Mouse (Mus musculus) forebrain, embryonic 14.5 days (tissue): ENCODE measurements around the gene Nup155. TPM values are rescaled to one million over a fixed set of nuclear protein-coding genes. Genes with fewer than 3 reads are reported as not detected.

Source experiments
- ATAC-seq: fragments of 200-750 bp; cut with Nextera tagmentation; 2 replicates; pipeline ENCODE4 v1.8.0; 2017; ENCODE audit warnings: mild to moderate bottlenecking, moderate library complexity
- DNase-seq: peaks from one replicate; pipeline ENCODE4 v3.0.0-alpha.2; 2015; ENCODE audit warnings: low spot score
- H3K27ac ChIP-seq: fragments of 300-500 bp; sonication (generic); 2 replicates; pipeline ENCODE4 v1.5.1; 2014; ENCODE audit warnings: low read depth, mild to moderate bottlenecking, control low read depth, low read length, moderate library complexity
- H3K27me3 ChIP-seq: fragments of 300-500 bp; sonication (generic); replicated peaks from 2 replicates; pipeline ENCODE4 v1.6.1; 2014; ENCODE audit warnings: low read length, control low read depth, mixed read lengths; ENCODE audit not compliant: control insufficient read depth, insufficient read depth
- H3K36me3 ChIP-seq: fragments of 300-500 bp; sonication (generic); 2 replicates; pipeline ENCODE4 v1.6.1; 2014; ENCODE audit warnings: low read length, control low read depth; ENCODE audit not compliant: control insufficient read depth, insufficient read depth
- H3K4me1 ChIP-seq: fragments of 300-500 bp; sonication (generic); 2 replicates; pipeline ENCODE4 v1.6.1; 2014; ENCODE audit warnings: antibody characterized with exemption, low read length, control low read depth; ENCODE audit not compliant: control insufficient read depth, insufficient read depth
- H3K4me2 ChIP-seq: fragments of 300-500 bp; sonication (generic); 2 replicates; pipeline ENCODE4 v1.6.1; 2014; ENCODE audit warnings: mild to moderate bottlenecking, control low read depth, low read length
- H3K4me3 ChIP-seq: fragments of 300-500 bp; sonication (generic); 2 replicates; pipeline ENCODE4 v1.5.1; 2014; ENCODE audit warnings: low read depth, low read length, control low read depth
- H3K9ac ChIP-seq: fragments of 300-500 bp; sonication (generic); 2 replicates; pipeline ENCODE4 v1.6.1; 2014; ENCODE audit warnings: mild to moderate bottlenecking, low read length, control low read depth, moderate library complexity
- H3K9me3 ChIP-seq: fragments of 300-500 bp; sonication (generic); replicated peaks from 2 replicates; pipeline ENCODE4 v1.6.1; 2016; ENCODE audit warnings: low read length, control low read depth, mixed read lengths; ENCODE audit not compliant: control insufficient read depth
- WGBS: fragments of 180-500 bp; shearing (Covaris S2); extraction: QIAGEN DNeasy Blood & Tissue Kit; methylation state at CpG from one replicate; pipeline ENCODE4 v1.1.7; 2014; 5-methylcytosine and 5-hydroxymethylcytosine counted together
- polyA plus RNA-seq: library from polyadenylated mRNA; unstranded; fragments of >200 nt; fragmentation: Nextera tagmentation; extraction: Ambion mirVana; gene quantifications from 2 replicates; pipeline ENCODE4 v1.2.1, GENCODE M21; 2014

The Nup155 gene
- polyA plus RNA-seq, 1 experiment from 2014 or later = 11.0 TPM

- WGBS = 76% methylated on average over 1 of the region's 1 CpGs
- H3K4me1 ChIP-seq = no peaks in the 10 kb centered on the region
- H3K36me3 ChIP-seq = peaks cover 44% of the 10 kb centered on the region
- H3K27me3 ChIP-seq = no peaks in the 10 kb centered on the region
- no peak overlapping the region for H3K9ac ChIP-seq
- H3K4me3 ChIP-seq = no peak overlapping the region
- no peaks in the 10 kb centered on the region for H3K9me3 ChIP-seq
- H3K4me2 ChIP-seq = no peak overlapping the region
- DNase-seq = no peak
- no peak for ATAC-seq
- H3K27ac ChIP-seq = no peak overlapping the region
These were observed 52.8 kb downstream of the Nup155 start for GRCm38 (mm10) chr15:8161841-8162240.

GRCm38 (mm10) chr15:8168591-8169265 lies 59.7 kb downstream of the Nup155 start, which contains the start of gene Cplane1:
Gene Cplane1, plus strand, starts transcription at chr15:8169106.
- H3K4me3 ChIP-seq = peak within 1 kb of the TSS; percentile 88
- H3K27ac ChIP-seq = peak within 1 kb of the TSS; percentile 76
- H3K4me1 ChIP-seq = peaks cover 5% of the 10 kb centered on the region; the same call in 1 of the 2 replicates
- H3K9me3 ChIP-seq = no peaks in the 10 kb centered on the region
- H3K36me3 ChIP-seq = peaks cover 17% of the 10 kb centered on the region
- under 1% methylated on average over 46 of the region's 47 CpGs for WGBS
- peak within 1 kb of the TSS; percentile 52 for H3K4me2 ChIP-seq
- H3K27me3 ChIP-seq = no peaks in the 10 kb centered on the region
- peak; percentile 99 for ATAC-seq
- DNase-seq = peak; percentile 97
- peak within 1 kb of the TSS; percentile 98 for H3K9ac ChIP-seq

- peak overlapping the region; percentile 98 for H3K9ac ChIP-seq
- WGBS = under 1% methylated on average over 25 of the region's 25 CpGs
- peaks cover 5% of the 10 kb centered on the region; the same call in 1 of the 2 replicates for H3K4me1 ChIP-seq
- peak overlapping the region; percentile 76 for H3K27ac ChIP-seq
- ATAC-seq = peak; percentile 81
- H3K36me3 ChIP-seq = peaks cover 22% of the 10 kb centered on the region
- H3K9me3 ChIP-seq = no peaks in the 10 kb centered on the region
- DNase-seq = peak; percentile 71
- no peaks in the 10 kb centered on the region for H3K27me3 ChIP-seq
- peak overlapping the region; percentile 88 for H3K4me3 ChIP-seq
- peak overlapping the region; percentile 52 for H3K4me2 ChIP-seq
These were observed 60.2 kb downstream of the Nup155 start for GRCm38 (mm10) chr15:8169266-8169746.

DNA sequence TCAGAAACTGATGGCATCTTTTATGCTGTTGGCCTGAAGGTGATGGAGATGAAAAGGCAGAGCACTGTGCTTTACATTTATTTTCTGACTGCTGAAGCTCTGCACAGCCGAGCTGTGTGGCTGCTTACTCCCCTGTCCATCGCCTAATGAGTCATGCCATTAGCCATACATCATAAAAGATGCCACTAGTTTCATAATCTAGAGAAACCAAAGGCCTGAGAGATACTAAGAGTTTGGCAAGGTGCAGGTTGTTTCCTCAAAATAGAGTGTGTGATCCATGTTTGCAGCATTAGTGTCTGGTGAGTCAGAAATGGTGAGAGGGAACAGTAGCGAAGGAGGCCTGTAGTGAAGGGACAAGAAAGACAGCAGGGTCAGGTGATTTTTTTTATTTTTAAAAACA lies 80.5 kb downstream of the Nup155 start:
- H3K9ac ChIP-seq = no peak overlapping the region
- H3K9me3 ChIP-seq = no peaks in the 10 kb centered on the region
- no peak overlapping the region for H3K4me2 ChIP-seq
- no peaks in the 10 kb centered on the region for H3K27me3 ChIP-seq
- DNase-seq (no peak), ATAC-seq (no peak)
- no peak overlapping the region for H3K4me3 ChIP-seq
- WGBS = 90% methylated on average over 3 of the region's 3 CpGs
- H3K4me1 ChIP-seq = no peaks in the 10 kb centered on the region
- no peak overlapping the region for H3K27ac ChIP-seq
- H3K36me3 ChIP-seq = peaks cover 74% of the 10 kb centered on the region

DNA sequence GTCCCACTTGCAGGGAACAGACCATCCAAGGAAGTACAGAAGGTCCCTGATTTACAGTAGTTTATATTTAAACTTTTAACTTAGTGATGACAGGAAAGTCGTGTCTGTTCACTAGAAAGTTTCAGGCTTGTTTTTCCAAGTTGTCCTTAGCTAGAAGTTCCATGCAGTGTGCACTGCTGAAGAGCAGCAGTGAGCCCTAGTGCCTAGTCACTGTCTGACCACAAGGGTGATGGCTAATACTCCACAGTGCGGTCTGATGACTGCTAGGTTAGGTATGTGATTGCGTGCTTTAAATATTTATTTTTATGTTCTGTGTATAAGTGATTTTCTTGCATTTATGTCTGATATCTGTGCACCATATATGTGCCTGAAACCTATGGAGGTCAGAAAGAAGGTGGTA lies 81.4 kb downstream of the Nup155 start:
- ATAC-seq (no peak), DNase-seq (no peak)
- Histone ChIP-seq H3K4me2 (no peak overlapping the region), H3K4me3 (no peak overlapping the region), H3K9ac (no peak overlapping the region), H3K4me1 (no peaks in the 10 kb centered on the region), H3K27me3 (no peaks in the 10 kb centered on the region), H3K27ac (no peak overlapping the region), H3K36me3 (peaks cover 78% of the 10 kb centered on the region), H3K9me3 (no peaks in the 10 kb centered on the region)
- 93% methylated on average over 3 of the region's 3 CpGs for WGBS

DNA sequence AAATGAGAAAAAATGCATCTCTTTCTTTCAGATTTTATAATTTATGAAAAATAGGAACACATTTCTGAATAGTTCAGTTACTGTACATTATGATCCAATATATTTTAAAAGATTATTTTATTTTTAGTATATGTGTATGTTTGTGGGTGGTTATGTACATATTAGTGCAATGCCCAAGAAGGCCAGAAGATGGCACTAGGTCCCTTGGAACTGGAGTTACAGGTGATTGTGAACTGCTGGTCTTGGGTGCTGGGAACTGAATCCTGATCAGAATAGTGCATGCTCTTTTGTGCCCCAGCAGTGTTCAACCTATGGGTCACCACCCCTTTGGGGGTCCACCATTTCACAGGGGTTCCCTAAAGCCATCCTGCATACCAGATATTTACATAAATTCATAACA lies 91.2 kb downstream of the Nup155 start:
- DNase-seq (peak; percentile 1), ATAC-seq (no peak)
- H3K4me2 ChIP-seq = no peak overlapping the region
- H3K27me3 ChIP-seq = no peaks in the 10 kb centered on the region
- H3K9me3 ChIP-seq = no peaks in the 10 kb centered on the region
- no peaks in the 10 kb centered on the region for H3K4me1 ChIP-seq
- no peak overlapping the region for H3K27ac ChIP-seq
- no peak overlapping the region for H3K4me3 ChIP-seq
- H3K9ac ChIP-seq = no peak overlapping the region
- H3K36me3 ChIP-seq = peaks cover 63% of the 10 kb centered on the region

GRCm38 (mm10) chr15:8208362-8208761 lies 99.3 kb downstream of the Nup155 start:
- H3K4me2 ChIP-seq = no peak overlapping the region
- H3K9ac ChIP-seq = no peak overlapping the region
- 90% methylated on average over 6 of the region's 6 CpGs for WGBS
- no peaks in the 10 kb centered on the region for H3K9me3 ChIP-seq
- no peak for ATAC-seq
- peaks cover 60% of the 10 kb centered on the region for H3K36me3 ChIP-seq
- no peaks in the 10 kb centered on the region for H3K4me1 ChIP-seq
- H3K4me3 ChIP-seq = no peak overlapping the region
- DNase-seq = no peak
- H3K27me3 ChIP-seq = no peaks in the 10 kb centered on the region
- no peak overlapping the region for H3K27ac ChIP-seq

Other genes with a start within 250 kb of the Nup155 start
- gene Wdr70, start 10.1 kb upstream of the Nup155 start, polyA plus RNA-seq = 64.0 and 69.0 TPM in 2 replicates
- gene Cplane1, start 59.8 kb downstream of the Nup155 start, polyA plus RNA-seq = 13.4 and 20.6 TPM in 2 replicates